Mouse (Mus musculus) bone marrow, adult 2 months (tissue): ENCODE measurements at regions not wholly inside any gene's neighbourhood (a gene's known extent, or its start where the extent isn't known, plus 50 kb on each side); places are given as distances from the start of the nearest gene placed in this dataset.

ENCODE experiments used
- H3K27ac ChIP-seq: fragments of 200-500 bp; 2 replicates; pipeline ENCODE4 v1.5.1; 2012; ENCODE audit warnings: low read depth, mild to moderate bottlenecking, control low read depth, inconsistent platforms, low read length; ENCODE audit not compliant: control insufficient read depth, poor library complexity, insufficient read depth
- H3K4me1 ChIP-seq: fragments of 200-500 bp; 2 replicates; pipeline ENCODE4 v1.6.1; 2011; ENCODE audit warnings: low read length; ENCODE audit not compliant: control insufficient read depth, insufficient read depth
- H3K4me3 ChIP-seq: fragments of 200-500 bp; replicated peaks from 2 replicates; pipeline ENCODE3; 2011; ENCODE audit warnings: mild to moderate bottlenecking, low read depth, low read length, control low read depth; ENCODE audit not compliant: control insufficient read depth
- CTCF ChIP-seq: fragments of 200-500 bp; IDR thresholded peaks from 2 replicates; pipeline ENCODE4 v1.5.1; 2011; ENCODE audit warnings: low read length, control low read depth; ENCODE audit not compliant: control insufficient read depth, insufficient read depth
- POLR2A ChIP-seq: fragments of 200-500 bp; IDR thresholded peaks from 2 replicates; pipeline ENCODE4 v1.6.1; 2011; ENCODE audit warnings: low read depth, mild to moderate bottlenecking, control low read depth, low read length, borderline replicate concordance; ENCODE audit not compliant: control insufficient read depth
- WGBS: fragments of 180-500 bp; shearing (Covaris S2); methylation state at CpG from one replicate; pipeline ENCODE4 v1.1.7; 2018; 5-methylcytosine and 5-hydroxymethylcytosine counted together

DNA sequence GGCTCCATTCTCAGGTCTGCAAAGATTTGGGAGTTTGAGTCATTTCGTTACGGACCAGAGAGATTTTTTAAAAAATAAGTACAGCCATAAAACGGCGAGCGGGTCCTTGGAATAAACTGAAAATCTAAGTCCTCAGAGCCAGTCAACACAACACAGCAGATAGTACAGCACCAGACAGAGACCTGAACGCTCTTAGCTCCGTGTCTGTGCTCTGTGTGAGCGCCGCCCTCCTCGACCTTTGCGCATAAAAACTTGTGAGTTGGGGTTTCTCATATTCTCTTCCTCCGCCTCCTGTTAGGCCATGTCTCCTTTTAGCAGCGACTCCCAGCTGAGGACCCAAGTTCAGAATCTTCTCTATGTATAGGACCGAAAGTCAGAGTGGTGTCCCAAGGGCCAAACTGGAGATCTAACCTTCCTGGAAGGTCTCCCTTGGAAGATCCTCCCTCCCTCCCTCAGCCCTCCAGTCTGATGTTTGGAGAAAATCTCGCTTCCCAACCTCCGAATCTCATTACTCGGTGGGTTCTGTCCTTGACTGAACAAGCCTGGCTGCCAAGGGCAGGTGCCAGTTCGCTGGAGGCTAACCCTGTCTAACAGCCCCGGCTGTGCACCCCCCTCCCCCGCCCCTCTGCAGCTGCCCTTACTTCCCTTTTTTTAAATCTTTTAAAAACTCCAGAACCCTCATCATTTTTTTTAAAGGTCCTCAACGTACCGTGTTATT, 314.0 kb downstream of the Parp8 start:
- Histone ChIP-seq H3K27ac (no peak overlapping the region), H3K4me3 (no peak overlapping the region), H3K4me1 (no peaks in the 10 kb centered on the region)
- TF ChIP-seq POLR2A, result no peak
- no peak for TF ChIP-seq CTCF
- WGBS, result 5% methylated on average over 22 of the region's 22 CpGs

DNA sequence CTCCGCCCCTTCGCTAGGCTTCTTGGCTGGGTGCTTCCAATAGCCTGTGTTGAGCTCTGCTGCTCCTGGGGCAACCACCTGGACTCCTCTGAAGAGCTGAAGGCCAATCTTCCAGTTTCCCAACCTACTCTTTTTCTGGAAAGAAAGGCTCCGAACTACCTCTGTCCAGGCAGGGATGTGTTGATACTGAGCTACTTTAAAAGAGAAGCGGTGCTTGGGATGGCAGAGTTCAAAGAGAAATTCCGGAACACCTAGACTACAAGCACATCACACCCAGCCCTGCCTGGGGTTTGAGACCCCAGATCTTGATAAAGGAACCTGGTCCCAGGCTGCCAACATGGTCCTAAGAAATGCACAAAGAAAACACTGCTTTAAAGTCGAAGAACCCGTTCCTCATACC, 315.7 kb downstream of the Parp8 start:
- no peak overlapping the region for H3K27ac ChIP-seq
- no peak overlapping the region for H3K4me3 ChIP-seq
- WGBS, result 32% methylated on average over 7 of the region's 7 CpGs
- H3K4me1 ChIP-seq, result no peaks in the 10 kb centered on the region
- TF ChIP-seq CTCF (no peak), POLR2A (no peak)

DNA sequence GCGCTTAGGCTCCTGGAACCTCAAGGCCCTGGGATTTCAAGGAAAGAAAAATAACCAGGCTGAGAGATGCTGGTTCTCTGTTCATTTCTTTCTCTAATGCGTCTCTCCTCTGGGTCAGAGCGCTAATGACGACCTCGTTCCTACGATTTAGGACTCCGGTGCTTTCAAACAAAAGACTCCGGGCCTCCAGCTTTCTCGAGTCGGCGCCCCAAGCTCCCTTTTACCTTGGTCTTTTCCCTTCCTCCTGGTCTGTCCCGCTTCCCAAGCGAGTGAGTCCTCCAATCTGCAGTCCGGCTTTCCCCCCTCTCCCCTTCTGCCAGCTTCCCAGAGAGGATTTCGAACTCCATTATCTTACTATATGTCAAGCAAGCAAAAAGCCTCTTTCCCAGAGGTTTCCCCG, 316.5 kb downstream of the Parp8 start:
- no peaks in the 10 kb centered on the region for H3K4me1 ChIP-seq
- WGBS, result 6% methylated on average over 16 of the region's 16 CpGs
- no peak for TF ChIP-seq CTCF
- no peak for TF ChIP-seq POLR2A

DNA sequence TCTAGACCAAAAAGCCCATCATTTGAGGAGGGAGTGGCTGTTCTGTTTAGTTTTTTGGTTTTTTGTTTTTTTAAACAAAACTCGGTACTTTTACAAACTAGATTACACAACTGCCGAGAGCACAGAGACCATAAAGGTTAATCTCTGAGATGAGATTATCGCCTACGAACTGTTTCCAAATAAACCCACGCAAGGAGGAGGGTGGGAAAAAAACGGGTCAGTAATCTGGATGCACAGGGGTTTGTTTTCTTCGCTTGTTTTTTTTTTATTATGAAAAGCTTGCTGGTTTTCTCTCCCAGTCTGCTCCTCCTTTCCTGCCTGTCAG, 316.9 kb downstream of the Parp8 start:
- no peak overlapping the region for H3K4me3 ChIP-seq
- H3K4me1 ChIP-seq, result no peaks in the 10 kb centered on the region
- TF ChIP-seq CTCF (no peak), POLR2A (no peak)
- no peak overlapping the region for H3K27ac ChIP-seq
- WGBS, result 5% methylated on average over 7 of the region's 7 CpGs

More for the DNA sequence above, 316.5 kb downstream of the Parp8 start:
- H3K27ac ChIP-seq, result no peak overlapping the region
- no peak overlapping the region for H3K4me3 ChIP-seq

DNA sequence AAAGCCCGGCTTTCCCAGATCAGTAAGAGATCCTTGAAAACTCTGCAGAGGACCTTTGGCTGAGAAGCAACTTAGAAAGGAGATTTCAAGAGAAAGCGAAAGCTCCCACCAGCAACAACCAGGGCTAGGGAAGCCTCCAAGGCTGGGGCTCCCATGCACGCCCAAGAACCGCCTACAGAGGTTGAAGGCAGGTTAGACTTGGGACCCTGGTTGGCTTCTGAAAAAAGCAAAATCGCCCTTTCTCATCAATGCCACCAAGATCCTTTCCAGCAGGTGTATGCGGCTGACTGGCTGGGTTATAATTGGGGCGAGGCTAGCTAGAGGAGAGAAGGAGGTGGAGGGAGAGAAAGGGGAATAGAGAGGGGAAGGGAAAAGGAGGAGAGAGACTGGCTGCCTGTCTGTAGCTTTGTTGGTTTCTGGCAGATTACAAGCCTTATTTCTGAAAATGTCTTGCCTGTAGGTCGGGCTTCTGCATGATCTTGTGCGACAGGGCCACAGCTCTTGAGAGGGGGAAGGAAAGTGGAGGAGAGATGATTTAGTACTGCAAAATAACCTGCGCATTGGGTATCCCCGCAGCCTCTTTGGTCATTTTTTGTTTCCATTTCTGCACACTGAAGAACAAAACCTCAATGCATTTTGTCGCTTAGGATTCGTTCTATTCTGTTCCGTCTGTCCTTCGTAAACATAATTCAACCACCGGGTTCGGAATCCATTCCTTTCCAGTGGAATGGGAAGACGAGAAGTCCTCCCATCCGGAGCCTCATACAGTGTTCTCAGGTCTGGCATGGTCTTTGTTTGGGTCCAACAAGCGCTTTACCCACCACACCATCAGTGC, 317.5 kb downstream of the Parp8 start:
- Histone ChIP-seq H3K27ac (no peak overlapping the region), H3K4me3 (no peak overlapping the region), H3K4me1 (no peaks in the 10 kb centered on the region)
- WGBS, result 4% methylated on average over 20 of the region's 20 CpGs
- no peak for TF ChIP-seq POLR2A
- TF ChIP-seq CTCF, result no peak

DNA sequence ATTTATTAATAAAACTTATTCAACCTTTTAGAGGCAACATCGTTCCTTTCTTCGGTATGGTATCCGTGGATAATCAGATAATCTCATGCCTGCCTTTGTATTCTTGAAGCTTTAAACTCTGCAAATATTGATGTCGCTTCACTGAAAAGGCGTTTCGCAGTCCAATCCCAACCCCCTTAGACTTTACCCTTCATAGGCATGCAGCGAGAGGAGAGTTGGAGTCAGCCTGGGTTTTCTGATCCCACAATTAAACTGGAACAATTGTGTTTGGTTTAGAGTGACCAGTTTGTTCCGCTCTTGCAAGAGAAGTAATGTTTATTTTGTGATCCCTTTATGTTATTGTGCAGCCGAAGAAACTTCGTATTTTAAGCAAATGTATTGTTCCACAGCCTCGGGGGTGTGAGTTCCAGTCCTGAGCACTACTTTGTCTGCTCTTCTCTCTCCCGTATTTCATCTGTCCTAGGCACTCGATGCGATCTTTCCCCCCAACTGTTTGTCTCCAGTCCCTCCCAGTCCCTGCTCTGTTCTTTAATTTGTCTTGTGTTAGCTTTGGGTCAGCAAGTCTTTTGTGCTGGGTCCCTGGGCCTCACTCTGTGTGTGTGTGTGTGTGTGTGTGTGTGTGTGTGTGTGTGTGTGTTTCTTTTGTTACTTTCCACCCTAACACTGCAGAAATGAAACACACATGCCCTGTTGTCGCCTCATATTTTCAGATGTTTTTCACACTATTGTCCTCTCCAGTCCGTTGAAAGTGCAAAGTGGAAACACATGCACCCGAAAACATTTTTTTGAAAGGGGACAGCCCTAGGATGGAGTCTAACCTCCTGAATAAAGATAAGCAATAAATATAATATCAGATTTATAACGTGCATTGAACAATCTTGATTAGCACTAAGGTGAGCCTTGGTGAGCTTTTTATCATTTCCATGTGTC, 318.7 kb downstream of the Parp8 start:
- no peak overlapping the region for H3K27ac ChIP-seq
- H3K4me3 ChIP-seq, result no peak overlapping the region
- WGBS, result 8% methylated on average over 18 of the region's 18 CpGs
- no peak for TF ChIP-seq POLR2A
- no peak for TF ChIP-seq CTCF
- no peaks in the 10 kb centered on the region for H3K4me1 ChIP-seq

DNA sequence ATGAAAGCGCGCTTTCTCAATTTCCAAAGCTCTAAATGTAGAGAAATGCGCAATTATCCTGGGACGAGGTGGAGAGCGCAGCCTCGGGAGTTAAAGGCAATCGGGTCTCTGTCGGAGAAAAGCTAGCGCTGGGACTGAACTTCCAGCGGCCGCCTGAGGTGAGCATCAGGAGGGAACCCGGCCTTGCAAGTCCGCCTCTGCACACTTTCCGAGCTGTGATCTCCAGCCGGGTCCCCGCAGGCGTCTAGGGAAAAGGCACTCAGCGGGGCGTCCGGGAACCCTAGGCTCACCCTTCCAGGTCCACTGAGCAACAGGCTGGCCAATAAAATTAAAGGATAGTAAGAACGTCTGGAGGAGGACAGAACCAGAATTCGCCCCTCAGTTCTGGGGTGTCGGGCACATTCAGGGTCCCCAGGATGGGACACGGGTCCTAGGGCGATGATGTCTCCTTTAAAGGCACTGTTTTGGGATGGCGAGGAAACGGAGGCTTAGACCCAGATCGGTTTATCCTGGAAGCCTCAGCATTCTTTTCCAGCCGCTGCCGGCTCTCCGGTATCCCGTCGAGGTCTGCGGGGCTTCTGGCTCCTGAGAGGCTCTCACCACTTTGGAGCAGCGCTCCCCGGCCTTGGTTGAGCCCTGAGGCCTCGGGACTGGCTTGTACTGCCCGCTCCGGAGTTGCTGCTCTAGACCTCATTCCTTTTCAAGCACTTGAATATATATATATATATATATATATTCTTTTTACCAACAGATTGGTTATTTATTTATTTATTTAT, 319.5 kb downstream of the Parp8 start:
- H3K4me3 ChIP-seq, result no peak overlapping the region
- WGBS, result 3% methylated on average over 39 of the region's 39 CpGs
- TF ChIP-seq CTCF, result no peak
- TF ChIP-seq POLR2A, result no peak
- H3K4me1 ChIP-seq, result no peaks in the 10 kb centered on the region
- no peak overlapping the region for H3K27ac ChIP-seq
